In the genomic region with DNA sequence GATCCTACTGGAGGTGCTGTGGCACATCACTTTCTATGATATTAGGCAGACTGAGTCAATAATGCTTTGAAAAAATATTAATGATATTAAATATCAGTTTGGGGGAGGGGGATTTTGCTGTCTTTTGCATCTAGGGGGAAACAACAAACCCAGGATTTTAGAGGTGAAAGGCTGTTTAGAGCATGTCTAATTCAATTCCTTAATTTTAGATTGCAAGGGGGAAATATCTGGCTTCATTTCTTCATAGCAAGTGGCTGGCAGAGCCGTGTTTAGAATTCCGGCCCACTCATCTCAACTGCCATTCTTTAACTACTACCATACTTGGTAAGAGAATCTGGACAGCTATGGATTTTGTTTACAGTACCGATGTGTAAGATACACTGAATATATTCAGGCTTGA, we compare ENCODE assay signal across 36 mouse cellular contexts. TPM values are rescaled to one million over a fixed set of nuclear protein-coding genes. Genes with fewer than 3 reads are reported as not detected.
"Had no signal": no experiment of that assay in that cellular context is flagged by ENCODE, and none has a peak within 500 bp of the region (broad histone marks: within the 10 kb centered on the region; RNA-seq: fewer than 3 reads in every experiment).

Dnah12 (plus strand) TSS at position 301 of the 400 bp plus-strand sequence.

- H3K4me3 ChIP-seq: heart, embryonic 10.5 days; heart, embryonic 12.5 days; heart, embryonic 13.5 days; heart, embryonic 15.5 days; hindbrain, embryonic 10.5 days; hindbrain, embryonic 12.5 days; hindbrain, embryonic 13.5 days; hindbrain, embryonic 15.5 days; intestine, embryonic 15.5 days; kidney, embryonic 15.5 days; layer of hippocampus, adult 2 months had no signal

- H3K36me3 ChIP-seq: heart, embryonic 10.5 days; heart, embryonic 12.5 days; heart, embryonic 13.5 days; heart, embryonic 15.5 days; hindbrain, embryonic 10.5 days; hindbrain, embryonic 12.5 days; hindbrain, embryonic 13.5 days; hindbrain, embryonic 15.5 days; intestine, embryonic 15.5 days; kidney, embryonic 15.5 days had no signal

- ATAC-seq: hindbrain, embryonic 16.5 days; hindbrain, postnatal 0 days; inflammation-experienced regulatory T-cells, adult 6 months; intestine, embryonic 15.5 days; intestine, embryonic 16.5 days; intestine, postnatal 0 days had no signal

- H3K27ac ChIP-seq: heart, embryonic 10.5 days; hindbrain, embryonic 10.5 days; hindbrain, embryonic 12.5 days; hindbrain, embryonic 13.5 days; hindbrain, embryonic 14.5 days; hindbrain, embryonic 15.5 days; hindbrain, postnatal 0 days; intestine, embryonic 15.5 days; layer of hippocampus, adult 2 months had no signal

- DNase-seq: heart, postnatal 10 days; heart, postnatal 14 days; heart, postnatal 36 days; heart, postnatal 4 days; kidney, adult 11 months; kidney, adult 18-20 months; kidney, adult 2 months; kidney, adult 8-10 months; kidney, adult 9 months; kidney, postnatal 10 days; kidney, postnatal 14 days; kidney, postnatal 25 days; kidney, postnatal 36 days; kidney, postnatal 4 days; layer of hippocampus, adult 9-11 months; layer of hippocampus, postnatal 36 days had no signal

- H3K4me1 ChIP-seq: heart, embryonic 15.5 days; hindbrain, embryonic 10.5 days; hindbrain, embryonic 12.5 days; hindbrain, embryonic 13.5 days; hindbrain, embryonic 15.5 days; intestine, embryonic 15.5 days; kidney, embryonic 15.5 days had no signal

- H3K27me3 ChIP-seq: heart, embryonic 12.5 days; heart, embryonic 13.5 days; heart, embryonic 15.5 days; hindbrain, embryonic 12.5 days; hindbrain, embryonic 13.5 days; hindbrain, embryonic 15.5 days; intestine, embryonic 15.5 days; kidney, embryonic 15.5 days had no signal

RNA-seq across cellular contexts. Expression of gene Dnah12, which starts in this region (rescaled TPM):
- polyA plus RNA-seq: heart, postnatal 0 days; hindbrain, embryonic 11.5 days; large intestine, adult 2 months had no signal
